Mouse (Mus musculus) adrenal gland, postnatal 25 days (tissue): Measurements from ENCODE around the gene Gadd45b. TPM values are rescaled to one million over a fixed set of nuclear protein-coding genes. Genes with fewer than 3 reads are reported as not detected.

ENCODE experiments used
- DNase-seq: peaks from one replicate; pipeline ENCODE4 v3.0.0; 2021; ENCODE audit warnings: mixed read lengths
- total RNA-seq: library from RNA; stranded (reverse); gene quantifications from 2 replicates; pipeline ENCODE4 v1.2.3, GENCODE M21; 2021

Gadd45b gene
- total RNA-seq, 1 experiment from 2014 or later, result 15.4 TPM

DNA sequence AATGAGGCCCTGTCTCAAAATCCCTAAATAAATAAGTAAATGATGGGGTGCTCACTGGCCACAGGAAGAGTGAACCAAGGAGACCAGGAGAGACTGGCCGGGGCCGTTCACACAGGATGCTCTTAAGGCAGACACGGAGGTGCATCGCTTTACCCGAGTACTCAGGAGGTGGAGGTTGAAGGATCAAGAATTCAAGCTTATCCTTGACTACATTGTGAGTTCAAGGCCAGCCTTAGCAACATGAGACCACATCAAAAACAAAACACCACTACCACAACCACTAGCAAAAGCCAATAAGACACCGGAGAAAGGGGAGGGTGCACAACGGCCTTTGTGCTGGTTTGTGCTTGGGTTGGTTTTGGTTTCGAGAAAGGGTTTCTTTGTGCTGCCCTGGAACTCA lies 26.5 kb downstream of the Gadd45b start:
- no peak for DNase-seq

DNA sequence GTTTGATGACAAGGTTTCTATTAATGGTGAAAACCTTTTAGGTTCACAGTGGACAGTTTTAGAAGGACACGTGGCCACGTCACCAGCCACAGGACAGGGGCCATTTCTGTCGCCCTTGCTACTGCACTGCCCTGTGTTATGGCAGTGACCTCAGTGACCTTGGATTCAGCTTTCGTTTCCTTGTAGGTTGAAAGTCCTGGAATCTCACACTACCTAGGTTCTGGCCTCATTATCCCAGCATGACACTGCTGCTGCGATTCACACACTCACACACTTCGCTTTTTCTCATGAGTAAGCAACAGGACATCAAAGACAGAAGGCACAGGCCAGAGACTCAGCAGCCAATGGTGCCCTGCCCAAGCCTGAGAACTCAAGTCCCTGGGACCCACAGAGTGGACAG lies 27.0 kb downstream of the Gadd45b start:
- DNase-seq, result no peak

DNA sequence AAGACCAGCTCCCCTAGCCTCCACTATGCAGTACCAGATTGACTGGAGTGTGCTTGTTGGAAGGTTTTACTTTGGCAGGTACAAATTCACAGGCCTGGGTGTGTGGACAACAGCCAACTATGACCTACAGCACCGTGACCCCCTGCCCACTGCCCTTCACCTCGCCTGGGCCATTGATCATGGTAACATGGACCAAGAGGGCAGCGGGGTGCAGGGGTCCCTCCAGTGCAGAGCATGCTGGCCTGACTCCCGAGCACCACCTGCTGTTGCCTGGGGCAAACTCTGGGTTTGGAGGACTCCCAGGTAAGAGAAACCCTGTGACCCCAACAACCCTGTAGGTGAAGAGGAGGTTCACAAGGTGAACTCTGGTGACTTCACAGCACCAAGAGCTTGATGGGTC lies 27.9 kb downstream of the Gadd45b start:
- DNase-seq, result no peak

DNA sequence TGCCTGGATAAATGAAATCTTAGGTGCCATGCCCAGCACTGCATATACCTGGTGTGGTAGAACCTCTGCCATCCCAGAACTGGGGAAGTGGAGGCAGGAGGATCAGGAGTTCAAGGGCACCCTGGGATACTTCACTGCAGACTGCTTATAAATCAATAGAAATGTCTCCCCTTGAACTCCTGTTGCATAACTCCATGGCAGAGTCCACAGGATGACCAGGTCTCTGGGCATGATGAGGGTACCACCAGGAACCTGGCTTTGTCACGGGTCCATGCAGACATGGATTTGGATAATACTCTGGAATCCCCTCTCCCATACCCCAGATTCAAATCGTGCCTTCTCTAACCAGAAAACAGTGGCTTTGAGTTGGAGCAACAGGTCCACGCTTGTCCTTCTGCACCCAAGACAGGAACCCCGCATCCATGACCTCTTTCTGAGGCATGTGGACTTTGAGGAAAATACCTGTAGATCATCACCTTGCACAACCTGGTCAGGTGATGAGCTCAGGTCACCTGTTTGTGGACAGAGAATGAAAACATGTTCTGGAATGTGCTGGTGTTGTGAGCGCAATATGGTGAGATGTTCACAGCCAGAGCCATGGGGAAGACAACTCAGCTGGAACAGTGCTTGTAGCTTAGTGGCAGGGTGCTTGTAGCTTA lies 29.2 kb downstream of the Gadd45b start:
- no peak for DNase-seq

DNA sequence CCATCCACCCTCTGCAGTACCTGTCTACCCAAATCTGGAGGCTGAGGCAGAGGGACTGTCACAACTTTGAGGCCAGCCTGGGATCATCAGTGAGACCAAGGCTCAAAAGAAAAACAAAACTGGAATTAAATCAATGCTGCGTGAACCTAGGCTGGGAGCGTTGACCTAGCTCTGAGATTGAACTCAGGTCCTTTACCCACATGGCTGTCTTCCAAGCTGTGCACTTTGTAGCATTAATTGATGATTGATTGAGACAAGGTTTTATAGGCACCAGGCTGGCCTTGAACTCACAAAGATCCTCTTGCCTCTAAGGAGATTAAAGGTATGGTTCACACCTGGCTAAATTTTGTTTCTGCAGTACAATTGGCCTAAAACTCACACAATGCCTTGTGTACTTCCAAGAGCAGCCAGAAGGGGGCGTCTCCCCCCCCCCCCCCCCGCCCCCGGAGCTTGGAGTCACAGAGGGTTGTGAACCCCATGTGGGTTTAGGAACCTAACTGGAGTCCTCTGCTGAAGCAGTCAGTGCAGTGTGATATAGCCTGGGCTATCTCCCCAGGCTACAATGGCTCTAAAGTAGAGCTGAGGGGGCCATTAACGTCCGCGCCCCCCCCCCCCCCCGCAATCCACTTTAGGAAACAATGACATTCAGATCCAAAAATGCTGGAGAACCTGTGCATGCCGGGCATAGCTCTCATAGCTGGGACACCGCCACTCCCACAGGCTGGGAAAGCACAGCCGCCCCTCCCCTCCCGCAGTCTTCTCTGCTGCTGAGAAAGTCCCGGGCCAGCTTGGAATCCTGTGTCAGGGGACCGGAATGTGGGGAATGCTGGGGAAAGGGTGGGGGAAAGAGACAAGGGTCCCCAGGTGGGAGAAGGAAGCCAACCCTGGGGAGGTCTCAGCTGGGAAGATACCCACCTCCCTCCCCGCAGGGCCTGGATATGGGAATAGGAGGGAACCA lies 31.0 kb downstream of the Gadd45b start:
- DNase-seq, result peak; percentile 53

DNA sequence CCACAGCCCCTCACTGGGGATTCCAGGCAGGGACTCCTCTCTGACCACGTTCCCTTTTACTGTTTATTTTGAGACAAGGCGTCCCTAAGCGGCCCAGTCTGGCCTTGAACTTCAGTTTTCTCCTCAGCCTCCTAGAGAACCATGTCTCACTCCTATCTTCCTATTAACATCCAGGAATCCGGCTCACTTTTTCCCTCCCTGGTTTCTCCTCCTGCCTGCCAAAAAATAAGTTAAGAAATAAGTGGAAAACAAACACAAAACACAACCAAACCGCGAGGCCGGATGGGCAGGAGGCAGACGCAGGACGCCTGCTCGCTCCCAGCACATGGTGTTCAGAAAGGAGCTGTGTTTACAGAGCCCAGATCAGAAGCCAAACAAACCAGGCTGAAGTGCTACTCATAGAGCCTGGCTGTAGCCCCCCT lies 32.2 kb downstream of the Gadd45b start:
- DNase-seq, result no peak

DNA sequence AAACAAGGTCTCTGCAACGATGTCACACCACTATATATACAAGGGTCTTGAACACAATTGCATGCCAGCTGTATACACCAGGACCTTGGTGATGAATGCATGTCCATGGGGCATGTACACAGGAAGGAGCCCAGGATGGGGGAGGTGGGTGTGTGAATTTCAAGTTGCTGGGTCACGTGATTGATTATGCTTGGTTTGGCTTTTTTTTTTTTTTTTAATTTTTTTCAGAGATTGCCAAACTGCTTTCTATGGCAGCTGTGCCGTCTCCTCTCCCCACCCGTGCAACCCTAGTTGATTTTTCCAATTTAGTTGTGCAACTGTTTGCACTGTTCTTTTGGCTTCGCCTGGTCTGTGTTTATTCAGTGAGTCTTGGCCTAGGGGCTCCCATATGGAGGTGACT lies 32.7 kb downstream of the Gadd45b start:
- DNase-seq, result no peak

DNA sequence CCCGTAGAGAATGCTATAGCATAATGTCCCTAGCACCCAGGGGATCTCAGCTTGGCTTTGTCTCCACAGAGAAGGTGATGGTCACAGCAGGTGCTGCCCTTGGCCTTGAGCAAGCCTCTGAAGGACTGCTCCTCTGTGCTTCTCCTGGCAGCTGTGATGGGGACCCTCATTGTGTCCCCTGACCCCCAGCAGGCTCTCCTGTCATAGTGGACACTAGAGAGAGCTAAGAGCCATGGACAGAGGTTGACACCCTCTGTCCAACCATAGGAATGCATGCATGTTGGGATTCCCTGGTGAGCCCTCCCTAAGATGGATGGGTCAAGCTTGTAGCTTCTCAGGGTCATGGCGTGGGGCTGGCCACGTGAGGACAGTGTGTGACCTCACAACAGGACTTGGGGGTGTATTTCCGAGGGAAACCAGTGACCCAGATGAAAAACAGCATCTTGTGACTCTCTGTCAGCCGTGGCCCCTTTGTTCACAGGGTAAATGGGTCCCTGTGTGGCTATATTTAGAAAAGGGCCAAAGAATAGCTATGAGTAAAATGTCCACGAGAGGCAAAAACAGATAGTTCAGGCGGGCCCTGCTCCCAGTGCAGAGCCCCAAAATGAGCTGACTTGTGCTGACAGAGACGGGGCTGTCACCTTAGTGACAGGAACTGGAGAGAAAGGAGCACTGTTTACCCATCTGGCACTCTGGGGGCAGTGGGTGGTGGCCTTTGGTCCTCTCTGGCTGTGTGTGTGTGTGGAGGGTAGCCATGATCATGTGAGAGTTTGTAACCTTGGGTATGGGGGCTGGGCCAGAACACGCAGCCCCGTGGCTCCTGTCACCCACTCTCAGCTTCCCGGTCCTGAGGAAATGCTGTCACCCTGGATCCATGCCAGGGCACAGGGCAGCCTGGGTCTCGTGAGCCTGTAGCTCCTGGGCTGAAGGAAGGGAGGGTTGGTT lies 33.4 kb downstream of the Gadd45b start:
- DNase-seq, result peak; percentile 67

DNA sequence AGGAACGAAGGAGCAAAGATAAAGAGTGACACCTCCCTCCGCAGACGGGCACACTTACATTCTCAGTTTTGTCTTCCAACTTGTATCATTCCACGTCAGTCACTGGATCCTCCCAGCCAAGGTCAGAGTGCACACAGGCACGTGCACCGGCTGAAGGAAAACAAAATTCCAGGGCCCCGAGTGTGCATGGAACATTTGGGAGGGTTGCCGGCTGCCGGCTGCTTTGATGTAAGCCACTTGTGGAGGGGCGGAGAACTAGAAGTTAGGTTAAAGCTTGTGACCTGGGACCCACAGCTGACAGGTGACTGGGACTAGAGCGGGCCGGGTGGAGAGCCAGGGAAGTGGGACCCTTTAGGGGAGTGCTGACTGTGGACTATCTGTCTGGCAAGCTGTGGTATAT lies 36.4 kb downstream of the Gadd45b start:
- peak; percentile 65 for DNase-seq

DNA sequence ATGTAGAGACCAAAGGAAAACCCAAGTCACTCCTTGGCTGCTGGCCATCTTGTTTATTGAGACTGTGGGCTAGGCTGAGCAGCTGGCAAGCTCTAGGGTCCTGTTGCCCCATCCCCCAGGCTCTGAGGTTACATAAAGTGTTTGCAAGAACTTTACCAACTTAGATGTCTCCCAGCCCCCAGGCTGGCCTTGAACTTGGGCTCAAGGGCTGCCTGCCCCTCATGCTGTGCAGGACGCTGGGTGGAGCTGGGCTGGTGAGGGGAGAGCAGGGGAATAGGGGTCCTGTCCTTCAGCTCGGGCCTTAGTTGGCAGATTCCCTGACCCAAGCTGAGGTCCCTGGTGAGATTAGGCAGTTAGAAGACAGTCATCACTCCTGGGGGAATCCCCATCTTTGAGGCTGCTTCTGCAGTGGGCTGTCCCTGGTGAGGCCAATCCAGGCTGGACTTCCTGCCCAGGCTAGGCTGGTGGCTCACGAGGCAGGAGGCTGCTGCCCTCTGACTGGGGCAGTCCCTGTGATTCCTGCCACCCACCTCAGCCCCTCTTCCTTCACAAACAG lies 37.3 kb downstream of the Gadd45b start:
- DNase-seq, result no peak

DNA sequence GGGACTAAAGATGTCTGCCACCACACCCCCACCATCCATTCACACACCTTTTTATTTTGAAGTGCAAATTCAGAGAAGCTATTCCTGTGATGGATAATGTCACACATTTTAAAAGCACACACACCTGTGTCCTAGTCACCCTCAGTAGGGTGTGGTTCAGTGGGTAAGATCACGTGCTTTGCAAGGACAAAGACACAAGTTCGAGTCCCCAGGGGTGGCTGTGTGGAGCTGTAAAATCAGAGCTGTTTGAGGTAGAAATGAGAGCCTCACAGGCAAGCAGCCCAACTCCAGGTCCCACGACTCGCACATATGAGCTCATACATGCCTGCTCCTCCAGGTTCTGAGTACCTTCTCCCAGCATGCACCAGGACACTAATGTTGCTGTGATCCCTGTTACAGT lies 38.2 kb downstream of the Gadd45b start:
- DNase-seq, result no peak

DNA sequence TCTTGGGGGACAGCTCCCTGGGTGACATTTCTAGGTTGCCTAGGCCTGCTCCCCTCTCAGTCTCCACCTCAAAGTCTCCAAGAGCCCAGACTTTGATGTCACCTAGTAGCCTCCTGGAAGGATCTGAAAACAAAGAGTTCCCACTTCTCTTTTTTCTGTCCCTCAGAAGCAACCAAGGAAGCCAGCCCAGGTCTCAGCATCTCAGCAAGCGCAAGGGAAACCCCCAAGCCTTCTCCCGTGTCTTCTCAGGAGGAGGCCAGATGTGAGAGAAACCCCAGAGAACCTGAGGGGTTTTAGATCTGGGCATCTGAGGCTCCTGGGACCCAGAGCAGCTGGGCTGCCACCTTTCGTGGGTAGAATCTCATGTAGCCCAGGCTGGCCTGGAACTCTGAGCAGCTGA lies 39.4 kb downstream of the Gadd45b start:
- DNase-seq, result no peak

DNA sequence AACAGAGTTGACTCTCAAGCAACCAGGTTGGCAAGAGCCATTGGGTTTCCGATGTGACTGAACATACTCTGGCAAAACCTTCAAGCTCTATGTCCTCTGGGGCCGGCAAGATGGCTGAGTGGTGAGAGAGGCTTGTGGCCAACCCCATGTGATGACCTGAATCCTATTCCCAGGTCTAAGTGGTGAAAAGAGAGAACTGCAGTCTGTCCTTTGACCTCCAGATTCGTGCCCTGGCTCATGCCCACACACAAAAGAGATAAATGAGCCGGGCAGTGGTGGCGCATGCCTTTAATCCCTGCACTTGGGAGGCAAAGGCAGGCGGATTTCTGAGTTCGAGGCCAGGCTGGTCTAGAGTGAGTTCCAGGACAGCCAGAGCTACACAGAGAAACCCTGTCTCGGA lies 40.3 kb downstream of the Gadd45b start:
- no peak for DNase-seq

DNA sequence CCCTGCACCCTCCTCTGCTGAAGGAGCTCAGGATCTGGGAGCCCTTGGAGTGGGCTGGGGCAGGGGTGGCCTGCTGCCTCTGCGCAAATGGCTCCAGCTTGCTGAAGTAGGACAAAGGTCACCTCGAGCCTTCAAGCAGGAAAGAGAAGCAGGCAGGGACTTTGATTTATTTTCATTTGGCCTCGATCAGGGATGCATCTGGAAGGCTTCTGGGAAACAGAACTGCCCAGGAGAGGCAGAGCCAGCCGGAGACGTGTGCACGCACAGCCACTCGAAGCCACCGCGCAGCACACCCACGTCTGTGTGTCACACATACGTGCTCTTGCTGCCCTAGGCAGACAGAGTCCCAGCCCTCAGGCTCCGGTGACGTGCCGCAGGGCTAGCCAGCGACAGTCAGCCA lies 41.7 kb downstream of the Gadd45b start:
- peak; percentile 56 for DNase-seq

DNA sequence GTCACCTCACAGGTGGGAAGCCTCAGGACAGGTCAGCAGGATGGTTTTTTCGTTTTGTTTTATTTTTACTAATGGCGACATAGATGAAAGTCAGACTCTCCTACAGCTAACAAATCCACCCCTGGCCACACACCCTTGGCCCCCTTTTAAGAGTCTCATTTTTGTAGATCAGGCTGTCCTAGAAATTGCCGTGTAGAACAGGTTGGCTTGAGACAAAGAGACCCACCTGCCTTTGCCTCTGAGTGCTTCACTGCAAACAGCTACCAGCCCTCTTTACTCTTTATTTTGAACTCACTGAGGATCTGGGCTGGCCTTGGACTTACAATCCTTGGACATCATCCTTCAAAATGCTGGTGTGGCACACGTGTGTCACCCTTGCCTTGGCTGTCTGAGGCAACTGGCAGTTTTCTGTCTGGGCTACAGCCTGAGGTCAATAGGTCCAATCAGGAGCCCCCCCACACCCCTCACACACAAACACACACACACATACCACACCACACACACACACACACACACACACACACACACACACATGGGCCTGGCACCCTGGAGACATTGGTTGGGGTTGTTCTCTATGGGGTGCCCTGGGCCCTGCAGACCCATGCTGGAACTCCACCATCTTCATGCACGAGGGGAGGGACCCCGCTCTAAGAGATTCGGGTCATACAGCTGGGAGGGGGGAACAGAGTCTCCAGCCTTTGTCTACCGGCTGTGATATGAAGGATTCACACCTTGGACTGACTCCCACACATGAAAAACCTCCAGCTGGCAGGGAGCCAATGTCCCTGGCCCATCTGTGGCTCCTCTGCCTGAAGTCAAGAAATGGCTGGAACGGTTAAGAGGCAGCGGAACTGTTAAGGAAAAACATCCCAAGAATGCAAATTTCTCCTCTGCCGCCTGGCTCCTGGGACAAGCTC lies 42.5 kb downstream of the Gadd45b start:
- peak; percentile 76 for DNase-seq

DNA sequence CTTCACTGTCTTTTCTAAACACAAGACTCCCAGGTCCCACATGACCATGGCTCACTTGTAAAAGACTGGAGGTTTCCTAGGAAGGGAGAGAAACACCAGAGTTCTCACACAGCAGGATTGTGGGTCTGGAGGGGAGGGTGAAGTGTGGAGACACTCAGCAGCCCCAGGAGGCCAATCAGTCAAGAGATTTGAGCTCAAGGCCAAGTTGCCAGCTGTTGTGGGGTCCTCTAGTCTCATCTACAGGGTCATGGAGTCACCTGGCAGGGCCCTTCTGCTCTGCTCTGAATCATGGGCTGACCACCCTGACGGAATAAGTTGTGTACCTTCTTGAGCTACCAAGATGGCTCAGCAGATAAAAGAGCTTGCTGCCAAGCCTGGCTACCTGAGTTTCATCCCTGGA lies 43.8 kb downstream of the Gadd45b start:
- no peak for DNase-seq

DNA sequence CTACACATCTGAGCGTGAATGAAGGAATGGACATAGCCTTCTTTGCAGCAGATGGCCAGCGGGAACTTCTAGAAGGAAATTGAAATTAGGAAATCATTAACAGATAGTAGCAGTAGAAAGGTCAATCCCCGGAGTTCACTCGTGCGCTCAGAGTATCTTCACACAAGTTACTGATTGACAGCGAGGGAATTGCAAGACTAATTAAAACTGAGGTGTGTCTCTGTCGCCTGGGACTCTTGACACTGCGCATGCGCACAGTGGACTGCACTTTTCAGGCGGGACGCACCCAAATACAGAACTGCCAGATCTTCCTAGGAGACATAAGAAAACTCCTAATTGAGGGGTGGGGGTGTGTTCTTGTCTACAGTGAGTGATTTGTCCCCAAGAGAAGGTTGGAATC lies 45.6 kb downstream of the Gadd45b start:
- DNase-seq, result no peak

DNA sequence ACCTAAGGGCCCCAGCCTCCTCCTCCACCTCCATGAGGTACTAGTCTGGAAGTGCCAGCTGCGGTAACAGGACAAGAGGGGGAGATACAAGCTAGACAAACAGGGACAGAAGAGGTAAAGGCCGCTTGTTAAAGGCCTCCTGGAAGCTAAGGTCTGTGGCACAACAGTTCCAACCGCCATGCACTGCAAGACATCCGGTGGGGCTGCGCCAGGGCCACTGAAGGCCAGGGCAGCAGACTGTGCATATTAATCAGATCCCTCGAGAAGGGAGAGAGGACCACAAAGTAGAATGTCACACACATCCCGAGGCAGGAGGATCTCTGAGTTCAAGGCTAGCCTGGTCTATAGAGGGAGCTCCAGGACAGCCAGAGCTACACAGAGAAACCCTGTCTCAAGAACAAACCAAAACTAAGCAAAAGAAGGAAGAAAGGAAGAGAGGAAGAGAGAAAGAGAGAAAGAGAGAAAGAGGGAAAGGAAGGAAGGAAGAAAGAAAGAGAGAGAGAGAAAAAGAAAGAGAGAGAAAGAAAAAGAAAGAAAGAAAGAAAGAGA lies 51.8 kb downstream of the Gadd45b start:
- no peak for DNase-seq
